Mouse (Mus musculus): ENCODE data around the gene Clstn3.

- no peak for TF ChIP-seq GATA1 (IDR thresholded peaks at IDR 0.05; ENCODE audit: low read length)
- TF ChIP-seq TAL1 (IDR thresholded peaks at IDR 0.05; ENCODE audit: low read length), result no peak
These were observed 708 bp downstream of the Clstn3 start for GRCm38 (mm10) chr6:124463881-124464291.
